Mouse (Mus musculus): ENCODE results near the gene Vpreb3.

Vpreb3 gene

DNA sequence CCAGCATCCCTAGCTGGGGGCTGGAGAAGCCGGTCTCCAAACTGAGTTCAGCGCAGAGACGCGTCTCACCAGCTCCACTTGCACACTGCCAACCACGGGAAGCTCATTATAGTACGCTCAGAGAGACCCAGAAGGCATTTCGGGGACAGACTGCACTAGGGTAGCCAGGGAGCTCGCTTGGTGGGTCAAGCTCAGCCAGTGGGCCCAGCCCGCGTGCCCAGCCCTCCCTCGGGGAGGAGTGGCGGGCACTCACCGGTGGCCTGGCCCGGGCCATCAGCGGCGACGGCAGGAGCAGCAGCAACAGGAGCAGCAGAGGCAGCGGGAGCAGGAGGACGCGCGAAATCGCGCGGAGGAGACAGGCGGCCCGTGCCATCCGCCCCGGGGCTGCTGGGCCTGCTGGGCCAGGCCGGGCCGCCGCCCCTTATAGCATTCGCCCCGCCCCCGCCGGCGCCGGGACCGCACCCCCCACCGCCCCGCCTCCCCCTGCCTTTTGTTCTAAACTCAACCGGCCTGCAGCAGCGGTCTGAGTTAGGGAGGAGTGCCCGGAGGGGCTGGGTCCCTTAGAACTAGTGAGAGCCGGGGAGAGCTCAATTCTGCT, 10.7 kb upstream of the Vpreb3 start:
- no peak for DNase-seq (ENCODE audit: low read depth, low spot score)

DNA sequence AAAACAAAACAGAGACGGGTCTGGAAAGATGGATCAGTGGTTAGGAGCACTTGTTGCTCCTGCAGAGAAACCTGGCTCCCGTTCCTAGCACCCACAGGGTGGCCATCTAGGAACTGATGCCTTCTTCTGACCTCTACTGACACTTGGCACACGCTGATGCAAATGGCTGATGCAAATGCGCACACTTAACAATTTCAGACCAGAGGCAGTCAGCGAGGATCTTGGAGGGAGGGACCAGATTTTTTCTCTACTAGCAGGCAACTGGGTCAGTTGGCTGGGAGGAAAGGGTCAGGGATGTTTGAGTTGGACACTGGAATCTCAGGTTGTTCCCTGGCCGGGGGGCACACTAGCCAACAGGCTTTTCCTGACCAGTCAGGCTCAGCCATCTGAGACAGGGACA, 10.0 kb upstream of the Vpreb3 start, which contains the start of gene Chchd10:
Chchd10 (plus strand) TSS at position 240 of the 400 bp plus-strand sequence.
- DNase-seq (ENCODE audit: low read depth, low spot score): no peak

DNA sequence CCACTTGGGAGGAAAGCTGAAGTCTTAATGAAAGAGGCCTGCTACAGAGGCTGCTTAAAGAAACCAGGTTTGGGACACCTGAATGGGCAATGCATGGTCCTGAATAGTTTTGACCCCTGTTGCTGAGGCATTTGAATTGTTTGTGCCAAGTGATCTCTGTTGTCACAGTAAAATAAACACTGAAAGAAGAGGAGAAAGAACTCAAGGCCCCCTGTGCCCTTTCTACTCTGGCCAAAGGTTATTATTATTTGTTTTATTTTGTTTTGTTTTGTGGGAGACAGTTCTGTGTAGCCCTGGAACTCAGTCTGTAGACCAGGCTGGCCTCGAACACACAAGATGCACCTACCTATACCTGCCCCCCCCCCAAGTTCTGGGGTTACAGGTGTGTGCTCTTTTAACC, 7.9 kb upstream of the Vpreb3 start:
- DNase-seq (ENCODE audit: low read depth, low spot score): no peak

DNA sequence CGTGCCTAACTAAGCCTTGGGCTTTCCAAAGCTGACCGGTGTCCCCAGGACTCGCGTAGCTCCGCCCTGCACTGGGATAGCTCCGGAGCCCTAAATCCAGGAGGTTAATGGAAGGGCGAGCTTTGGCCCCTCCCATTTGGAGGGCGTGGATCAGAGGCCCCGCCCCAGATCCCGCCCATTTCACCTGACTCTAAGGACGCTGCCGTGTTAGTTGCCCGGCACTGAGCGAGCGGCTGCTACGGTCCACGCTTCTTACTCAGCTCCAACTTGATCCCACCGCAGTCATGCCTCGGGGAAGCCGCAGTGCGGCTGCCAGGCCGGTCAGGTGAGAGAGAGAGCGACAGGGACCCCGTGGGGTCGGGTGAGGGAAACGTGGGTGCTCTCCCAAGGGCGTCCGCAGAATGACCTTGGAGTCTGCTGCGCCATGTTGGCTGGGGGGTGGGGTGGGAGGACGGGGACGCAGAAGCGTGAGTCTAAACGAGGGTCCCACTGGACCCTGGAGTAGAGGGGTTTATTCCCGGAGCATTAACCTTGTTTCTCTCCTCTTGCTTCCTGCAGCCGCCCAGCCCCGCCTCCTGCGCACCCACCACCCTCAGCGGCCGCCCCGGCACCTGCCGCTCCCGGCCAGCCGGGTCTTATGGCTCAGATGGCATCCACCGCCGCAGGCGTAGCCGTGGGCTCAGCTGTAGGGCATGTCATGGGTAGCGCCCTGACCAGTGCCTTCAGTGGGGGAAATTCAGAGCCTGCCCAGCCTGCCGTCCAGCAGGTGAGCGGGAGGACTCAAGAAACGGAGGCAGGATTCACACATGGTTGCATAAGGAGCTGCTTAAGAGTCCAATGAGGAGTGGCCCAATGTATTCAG, 6.9 kb upstream of the Vpreb3 start, which contains the start of gene Mmp11:
Mmp11 (minus strand) TSS at position 817 of the 862 bp plus-strand sequence.
- no peak for DNase-seq (ENCODE audit: low read depth, low spot score)

DNA sequence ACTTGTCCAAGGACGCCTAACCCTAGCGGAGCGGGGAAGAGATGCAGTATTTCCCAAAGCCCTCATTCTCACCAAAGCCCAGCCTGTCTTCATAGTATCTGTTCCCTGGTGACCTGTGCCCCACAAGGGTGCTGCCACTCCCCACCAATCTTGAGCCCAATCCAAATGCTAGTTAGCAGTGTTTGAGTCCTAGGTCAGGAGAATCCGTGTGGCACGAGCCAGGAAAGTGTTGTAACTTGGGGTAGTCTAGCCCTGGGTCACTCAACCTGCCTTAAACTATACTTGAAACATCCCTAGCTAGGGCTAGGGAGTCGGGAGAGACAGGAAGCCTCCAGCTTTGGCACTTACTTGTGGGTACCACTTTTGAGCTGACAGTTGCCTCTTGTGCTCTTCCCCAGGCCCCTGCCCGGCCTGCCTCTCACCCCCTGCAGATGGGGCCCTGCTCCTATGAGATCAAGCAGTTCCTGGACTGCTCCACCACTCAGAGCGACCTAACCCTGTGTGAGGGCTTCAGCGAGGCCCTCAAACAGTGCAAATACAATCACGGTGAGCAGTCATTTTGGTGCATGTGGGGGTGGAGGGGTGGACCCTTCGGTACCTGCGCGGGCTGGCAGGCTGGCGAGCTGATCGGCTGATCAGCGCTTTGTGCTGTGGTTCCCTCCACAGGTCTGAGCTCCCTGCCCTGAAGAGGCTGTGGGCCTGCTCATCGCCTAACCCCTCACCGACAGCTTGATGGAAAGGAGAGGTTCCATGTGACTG, 5.8 kb upstream of the Vpreb3 start:
- no peak for DNase-seq (ENCODE audit: low read depth, low spot score)

DNA sequence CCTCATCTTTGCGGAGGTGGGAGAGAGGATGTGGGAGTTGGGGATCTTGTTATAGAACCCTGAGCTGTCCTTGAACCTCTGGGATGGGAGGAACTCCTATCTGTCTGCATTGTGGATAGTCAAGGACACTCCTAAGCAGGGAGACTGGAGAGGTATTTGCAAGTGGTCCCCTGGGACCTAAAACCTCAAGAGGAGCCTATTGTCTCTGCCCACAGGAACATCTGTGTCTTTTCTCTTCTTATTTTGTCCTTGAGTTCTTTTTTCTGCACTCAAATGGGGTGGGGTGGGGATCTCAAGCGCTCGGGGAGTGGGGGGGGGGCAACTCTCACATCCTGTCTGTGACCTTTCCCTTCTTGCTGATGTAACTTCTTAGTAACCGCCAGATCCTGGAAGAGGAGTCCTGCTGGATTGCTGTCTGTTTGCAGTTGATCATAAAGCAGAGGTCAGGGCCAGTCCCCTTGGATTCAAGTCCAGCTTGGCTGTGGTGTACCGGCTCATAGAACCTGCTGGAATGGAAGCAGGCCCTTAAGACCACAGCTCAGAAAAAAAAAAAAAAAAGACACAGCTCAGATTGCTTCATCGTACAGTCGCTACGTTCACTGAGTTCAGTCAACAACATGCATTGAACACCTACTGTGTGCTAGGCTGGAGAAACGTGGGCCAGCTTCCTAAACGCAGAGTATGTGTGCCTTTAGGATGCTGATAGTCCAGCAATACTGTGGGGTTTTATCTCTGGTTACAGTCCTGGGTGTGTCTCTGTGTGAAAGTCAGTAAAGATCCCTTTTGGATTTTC, 4.8 kb upstream of the Vpreb3 start:
- no peak for DNase-seq (ENCODE audit: low read depth, low spot score)

DNA sequence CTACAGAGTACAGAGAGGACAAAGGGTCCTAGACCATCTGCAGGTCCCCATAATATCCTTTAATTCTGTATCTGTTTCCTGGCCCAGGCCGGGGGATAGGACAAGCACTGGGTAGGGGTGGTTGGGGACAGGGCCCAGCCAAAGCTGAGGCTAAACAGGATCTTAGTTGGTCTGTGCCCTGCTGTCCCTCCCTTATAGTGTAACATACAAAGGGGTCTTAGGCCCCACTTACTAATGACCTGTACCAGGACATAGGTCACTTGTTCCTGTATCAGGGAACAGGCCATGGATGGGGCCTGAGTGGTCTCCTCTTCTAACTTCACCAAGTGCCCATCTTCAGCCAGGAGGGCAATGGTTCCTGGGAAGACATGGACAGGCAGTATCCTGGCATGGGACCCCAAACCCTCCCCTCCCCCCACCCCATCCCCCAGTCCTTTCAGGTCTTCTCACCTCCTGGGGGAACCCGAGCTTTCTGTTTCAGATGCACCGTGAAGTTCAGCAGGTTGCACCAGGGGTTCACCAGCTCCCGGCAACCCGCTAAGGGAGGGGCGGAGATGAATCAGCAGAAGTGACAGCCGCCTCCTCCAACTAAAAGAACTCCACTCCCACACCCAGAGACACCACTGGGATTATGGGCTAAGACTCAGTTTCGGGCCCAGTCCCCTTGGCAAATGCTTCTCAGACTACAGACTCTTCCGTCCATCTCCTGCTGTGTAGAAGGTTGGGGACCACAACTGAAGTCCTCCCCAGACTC, 3.2 kb upstream of the Vpreb3 start:
- DNase-seq (ENCODE audit: low read depth, low spot score): no peak

DNA sequence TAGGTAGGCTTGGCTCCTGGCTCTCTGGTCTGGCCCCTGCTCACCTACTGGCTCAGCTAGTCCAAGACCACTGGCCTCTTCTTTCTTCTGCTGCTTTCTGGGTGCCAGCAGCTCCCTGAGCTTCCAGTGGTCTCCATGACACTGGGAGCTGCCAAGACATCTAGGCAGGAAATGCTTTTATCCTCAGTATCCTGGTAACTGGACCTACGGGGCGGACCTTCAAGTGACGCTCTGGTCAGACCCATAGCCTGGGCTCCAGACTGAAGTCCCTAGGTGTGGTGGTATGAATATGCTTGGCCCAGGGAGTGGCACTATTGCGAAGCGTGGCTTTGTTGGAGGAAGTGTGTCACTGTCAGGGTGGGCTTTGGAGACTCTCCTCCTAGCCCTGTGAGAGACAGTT, 2.3 kb upstream of the Vpreb3 start, which contains the start of gene Gm867:
Gm867 (minus strand) TSS at position 153 of the 400 bp plus-strand sequence.
- no peak for DNase-seq (ENCODE audit: low read depth, low spot score)

DNA sequence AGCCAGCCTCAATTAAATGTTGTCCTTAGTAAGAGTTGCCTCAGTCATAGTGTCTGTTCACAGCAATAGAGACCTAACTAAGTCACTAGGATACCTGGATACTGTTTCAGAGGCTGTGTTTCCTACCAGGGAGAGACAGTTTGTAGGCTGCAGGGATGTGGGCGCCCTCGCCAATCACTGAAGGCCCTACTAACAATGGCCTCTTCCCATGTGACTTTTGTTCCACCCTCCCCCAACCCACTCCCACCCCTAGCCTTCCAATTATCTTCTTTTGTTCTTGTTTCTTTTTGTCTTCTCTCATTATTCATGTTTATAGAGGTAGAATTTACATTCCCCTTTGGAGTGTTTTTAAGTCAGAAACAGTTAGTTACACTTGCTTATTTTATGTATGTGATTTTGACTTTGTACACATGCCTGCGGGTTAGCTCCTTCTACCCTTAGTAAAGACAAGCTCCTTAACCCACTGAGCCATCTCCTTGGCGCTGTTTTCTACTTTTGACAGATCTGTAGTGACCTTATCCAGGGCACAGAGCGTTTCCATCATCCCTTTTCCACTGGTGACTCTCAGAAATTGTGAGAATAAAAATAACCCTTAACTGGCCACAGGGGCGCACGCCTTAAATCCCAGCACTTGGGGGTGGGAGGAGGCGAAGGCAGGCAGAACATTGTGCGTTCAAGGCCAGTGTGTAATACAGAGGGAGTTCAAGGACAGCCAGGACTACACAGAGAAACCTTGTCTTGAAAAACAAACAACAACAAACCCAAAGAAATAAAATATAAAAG, 1.6 kb upstream of the Vpreb3 start:
- no peak for DNase-seq (ENCODE audit: low read depth, low spot score)

DNA sequence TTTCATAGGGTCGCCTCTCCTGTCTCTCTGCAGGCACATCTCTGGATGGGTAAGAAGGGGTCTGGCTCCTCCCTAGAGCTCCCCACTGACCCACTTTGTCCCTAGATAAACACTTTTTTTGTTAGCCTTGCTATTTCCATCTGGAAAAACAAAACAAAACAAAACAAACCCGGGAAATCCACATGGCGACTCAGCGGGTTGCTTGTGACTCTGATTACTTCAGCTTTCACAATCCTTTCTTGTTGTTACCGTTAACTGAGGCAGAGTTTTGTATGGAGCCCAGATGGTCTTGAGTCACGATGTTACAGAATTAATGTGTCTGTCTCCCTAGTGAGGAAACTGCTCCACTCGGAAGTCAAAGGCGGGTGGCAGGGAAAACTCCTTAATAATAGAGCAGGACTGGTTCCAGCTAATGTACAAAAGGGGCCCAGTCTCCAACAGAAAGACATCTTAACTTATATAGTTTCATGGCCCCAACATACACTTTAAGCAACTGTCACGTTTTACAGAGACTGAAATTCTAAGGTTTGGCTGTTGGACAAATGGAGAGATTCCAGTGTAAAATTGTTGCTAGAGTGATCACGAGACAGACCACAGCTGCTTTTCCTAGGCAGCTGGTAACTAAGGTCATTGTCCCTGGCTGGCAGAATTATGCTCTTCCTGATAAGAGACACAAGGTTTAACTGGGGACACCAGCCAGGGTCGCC, 1.4 kb downstream of the Vpreb3 start:
- no peak for DNase-seq (ENCODE audit: low read depth, low spot score)

DNA sequence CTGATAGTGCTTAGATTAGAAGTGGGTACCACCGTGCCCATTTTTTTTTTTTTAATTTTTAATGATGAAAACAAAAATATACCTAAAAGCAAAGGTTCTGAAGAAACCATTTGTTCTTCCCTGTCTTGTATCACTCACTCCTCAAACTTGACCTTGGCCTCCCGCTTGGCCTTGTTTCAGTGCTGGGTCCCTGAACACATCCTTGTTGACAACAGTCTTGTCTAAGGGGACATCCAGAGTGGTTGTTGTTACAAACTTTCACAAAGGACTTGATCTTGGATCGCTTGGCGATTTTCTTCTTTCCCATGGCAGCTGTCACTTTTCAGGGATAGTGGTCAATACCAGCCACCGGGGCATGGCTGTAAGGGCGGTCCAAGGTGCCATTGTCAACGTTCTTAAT, 2.4 kb downstream of the Vpreb3 start:
- DNase-seq (ENCODE audit: low read depth, low spot score): no peak

DNA sequence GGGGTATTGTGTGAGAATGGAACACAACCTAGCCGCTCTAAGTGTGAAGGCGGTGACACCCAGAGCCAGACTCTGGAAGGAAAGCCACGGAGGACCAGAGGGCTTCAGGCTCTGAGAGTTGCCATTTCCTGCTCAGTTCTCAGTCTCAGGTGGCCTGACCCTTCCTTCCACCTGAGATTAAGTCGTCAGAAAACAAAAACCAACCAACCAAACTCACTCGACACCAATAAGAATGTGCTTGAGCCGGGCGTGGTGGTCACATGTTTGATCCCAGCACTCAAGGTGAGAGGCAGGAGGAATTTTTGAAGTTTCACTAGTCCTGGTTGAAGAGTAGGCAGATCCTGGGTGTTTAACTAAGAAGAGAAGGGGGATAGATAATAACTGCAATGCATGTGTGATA, 3.0 kb downstream of the Vpreb3 start:
- no peak for DNase-seq (ENCODE audit: low read depth, low spot score)

DNA sequence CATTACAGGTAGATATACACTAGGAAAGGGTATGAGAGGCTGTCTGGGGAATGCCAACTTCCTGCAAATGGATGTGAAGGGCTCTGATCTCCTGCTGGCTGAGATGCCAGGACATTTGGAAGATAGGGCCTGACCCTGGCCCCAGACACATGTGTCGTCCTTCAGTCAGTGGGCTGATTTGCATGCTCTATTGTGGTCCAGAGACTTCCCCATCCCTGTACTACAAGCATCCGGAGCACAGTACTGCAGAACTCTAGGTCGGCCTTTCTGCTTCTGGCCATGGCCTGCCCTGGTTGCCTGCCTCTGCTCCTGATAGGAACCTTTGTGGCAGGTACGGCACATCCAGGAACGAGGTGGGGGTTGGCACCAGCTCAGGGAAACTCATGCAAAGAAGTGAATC, 5.2 kb downstream of the Vpreb3 start:
- no peak for DNase-seq (ENCODE audit: low read depth, low spot score)

DNA sequence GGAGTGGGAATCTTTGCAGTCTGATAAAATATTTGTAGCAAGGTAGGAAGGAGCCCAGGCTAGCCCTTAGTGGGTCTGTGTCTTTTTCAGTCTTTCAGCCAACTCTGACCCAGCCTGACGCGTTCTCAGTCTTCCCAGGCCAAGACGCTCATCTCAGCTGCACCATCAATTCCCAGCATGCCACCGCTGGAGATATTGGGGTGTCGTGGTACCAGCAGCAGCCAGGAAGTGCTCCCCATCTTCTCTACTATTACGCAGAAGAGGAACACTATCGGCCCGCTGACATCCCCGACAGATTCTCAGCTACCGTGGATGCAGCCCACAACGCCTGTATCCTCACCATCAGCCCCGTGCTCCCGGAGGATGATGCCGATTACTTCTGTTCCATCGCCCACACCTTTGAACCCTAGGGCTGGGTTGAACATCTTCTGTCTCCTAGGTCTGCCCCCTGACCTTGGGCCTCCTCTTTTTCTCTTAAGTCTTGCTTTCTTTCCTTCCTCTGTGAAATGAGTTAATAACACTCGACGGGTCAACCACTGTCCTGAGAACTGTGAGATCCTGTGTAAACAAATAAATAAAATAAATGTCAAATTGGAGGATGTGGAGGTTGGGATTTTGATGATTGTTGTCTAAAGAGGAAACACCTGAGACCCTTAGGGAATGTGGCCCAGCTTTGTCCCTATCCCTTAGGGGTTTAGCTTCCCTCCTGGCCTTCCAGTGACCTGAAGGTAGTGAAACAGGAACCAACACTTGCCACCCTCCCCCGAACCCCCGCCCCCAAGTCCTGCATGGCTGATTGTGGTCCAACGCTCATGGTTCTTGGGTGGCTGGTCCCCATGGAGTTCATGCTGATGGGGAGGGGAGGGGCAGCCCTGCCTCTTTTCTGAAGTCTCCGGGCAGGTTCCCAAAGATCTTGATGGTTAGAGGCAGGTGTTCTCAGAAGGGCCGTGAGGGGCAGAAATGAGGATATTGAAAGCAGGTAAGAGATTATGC, 6.5 kb downstream of the Vpreb3 start:
- DNase-seq (ENCODE audit: low read depth, low spot score): no peak

DNA sequence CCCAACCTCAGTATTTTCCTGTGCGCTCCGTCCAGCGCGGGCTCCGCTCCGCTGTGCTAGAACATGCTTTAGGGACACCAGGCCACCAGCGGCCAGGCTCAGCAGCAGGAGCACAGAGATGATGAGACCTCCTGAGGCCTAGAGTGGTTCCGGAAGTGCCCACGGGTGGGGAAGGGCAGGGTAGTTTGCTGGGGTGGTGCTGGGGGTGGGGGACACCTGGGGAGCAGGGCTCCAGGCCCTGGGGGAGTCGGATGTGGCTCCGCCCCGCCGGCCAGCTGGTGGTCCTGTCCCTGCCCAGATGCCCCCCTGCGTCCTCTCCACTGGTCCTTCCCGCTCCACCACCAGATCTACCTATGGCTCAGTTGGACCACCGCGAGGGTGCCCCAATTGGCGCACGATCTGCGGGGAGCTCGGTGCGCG, 7.9 kb downstream of the Vpreb3 start:
- DNase-seq (ENCODE audit: low read depth, low spot score): no peak

DNA sequence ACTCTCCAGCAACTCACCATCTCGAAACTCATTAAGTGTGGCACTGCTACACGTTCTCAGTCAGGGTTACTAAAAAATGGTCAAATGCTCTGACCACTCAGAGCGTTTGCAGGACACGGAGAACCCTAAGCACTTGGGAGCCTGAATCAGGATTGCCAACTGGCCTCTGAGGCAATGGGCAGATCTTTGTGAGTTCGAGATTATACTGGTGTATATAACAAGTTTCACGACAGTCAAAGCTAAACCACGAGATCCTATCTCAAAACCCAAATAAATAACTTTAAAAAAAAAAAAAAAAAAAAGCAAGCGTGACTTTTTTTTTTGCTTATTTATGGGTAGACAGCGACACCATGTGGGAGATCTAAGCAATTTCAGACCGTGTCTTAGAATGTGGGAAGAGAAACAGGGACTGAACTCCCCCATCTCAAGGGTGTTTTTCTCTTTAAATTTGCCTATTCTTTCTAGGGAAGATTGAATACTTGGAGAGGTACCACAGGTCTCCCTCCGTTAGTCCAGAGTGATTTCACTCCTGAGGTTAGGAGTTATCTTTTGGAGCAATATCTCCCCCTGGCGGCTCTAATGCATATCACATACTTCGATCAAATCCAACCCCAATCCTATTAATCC, 8.7 kb downstream of the Vpreb3 start:
- no peak for DNase-seq (ENCODE audit: low read depth, low spot score)

DNA sequence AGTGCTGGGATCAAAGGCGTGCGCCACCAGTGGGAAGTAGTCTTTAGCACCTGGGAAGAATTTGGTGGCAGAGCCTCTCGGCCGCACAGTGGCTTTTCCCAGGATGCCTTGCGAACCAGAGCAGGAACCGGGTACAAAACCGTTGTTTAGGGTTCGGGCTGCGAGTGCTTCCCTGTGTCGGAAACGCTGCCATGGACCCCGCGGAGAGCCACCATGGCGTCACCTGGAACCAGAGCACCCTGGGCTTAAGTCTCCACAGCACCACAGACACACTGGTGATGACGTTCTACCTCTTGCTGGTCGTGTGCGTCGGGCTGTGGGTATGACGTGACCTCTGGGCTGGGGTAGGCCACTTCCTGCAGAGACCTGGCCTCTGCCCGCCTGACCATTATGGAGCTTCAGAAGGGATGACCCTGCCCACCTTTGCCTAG, 11.5 kb downstream of the Vpreb3 start, which contains the start of gene Gm5134:
Gm5134 (plus strand) TSS at position 134 of the 431 bp plus-strand sequence.
- no peak for DNase-seq (ENCODE audit: low read depth, low spot score)
